ENCODE assay signal across 13 mouse cellular contexts in genomic region chr16:95848555-95849082, GRCm38 (mm10).
DNase-seq lines count a peak whose midpoint lies in the region; ATAC-seq and TF ChIP-seq lines count a peak whose summit lies in the region.
"Had no signal": no experiment of that assay in that cellular context is flagged by ENCODE, and none has a peak within 500 bp of the region (broad histone marks: within the 10 kb centered on the region; RNA-seq: fewer than 3 reads in every experiment).

No protein-coding gene starts in this region.

- WGBS in intestine, embryonic 14.5 days, result 20% methylated on average over 6 of the region's 6 CpGs
- 27% methylated on average over 6 of the region's 6 CpGs for WGBS in intestine, postnatal 0 days
- 36% methylated on average over 6 of the region's 6 CpGs for WGBS in embryonic facial prominence, embryonic 12.5 days
- WGBS in limb, embryonic 12.5 days, result 14% methylated on average over 6 of the region's 6 CpGs
- whole genome bisulfite sequencing in neural tube, embryonic 15.5 days, result 27% methylated on average over 6 of the region's 6 CpGs
- 55% methylated on average over 6 of the region's 6 CpGs for WGBS in forebrain, embryonic 11.5 days

- no peak for DNase-seq in intestine, embryonic 14.5 days (ENCODE audit: low spot score)
- no peak for DNase-seq in forebrain, embryonic 11.5 days (ENCODE audit: low spot score)
- no peak for DNase-seq in B cell, adult 2 months
- DNase-seq in right cerebral cortex, postnatal 25 days, result no peak
- DNase-seq: cerebellum, adult 18-20 months; layer of hippocampus, adult 9-11 months had no signal

- no peak for TF ChIP-seq CTCF in intestine, postnatal 0 days (IDR thresholded peaks at IDR 0.05; ENCODE audit: low read depth)

- H3K4me2 ChIP-seq in intestine, embryonic 14.5 days (ENCODE audit: low read length), result no peak overlapping the region
- H3K4me2 ChIP-seq in intestine, postnatal 0 days (replicated peaks; ENCODE audit: low read depth), result no peak overlapping the region
- H3K4me2 ChIP-seq in embryonic facial prominence, embryonic 12.5 days (replicated peaks), result no peak overlapping the region
- no peak overlapping the region for H3K4me2 ChIP-seq in limb, embryonic 12.5 days
- H3K4me2 ChIP-seq in neural tube, embryonic 15.5 days, result no peak overlapping the region
- H3K4me2 ChIP-seq in forebrain, embryonic 11.5 days (ENCODE audit: low read depth, low read length, severe bottlenecking), result no peak overlapping the region
- H3K4me2 ChIP-seq: hindbrain, embryonic 13.5 days; liver, embryonic 12.5 days; midbrain, embryonic 13.5 days had no signal

- H3K4me3 ChIP-seq in intestine, embryonic 14.5 days (ENCODE audit: low read depth, low read length), result no peak overlapping the region
- no peak overlapping the region for H3K4me3 ChIP-seq in intestine, postnatal 0 days (ENCODE audit: low read depth, low read length)
- H3K4me3 ChIP-seq in embryonic facial prominence, embryonic 12.5 days, result no peak overlapping the region
- no peak overlapping the region for H3K4me3 ChIP-seq in limb, embryonic 12.5 days (replicated peaks)
- H3K4me3 ChIP-seq in neural tube, embryonic 15.5 days (replicated peaks), result no peak overlapping the region
- no peak overlapping the region for H3K4me3 ChIP-seq in forebrain, embryonic 11.5 days (ENCODE audit: low read depth, low read length)
- H3K4me3 ChIP-seq: hindbrain, embryonic 13.5 days; liver, embryonic 12.5 days; midbrain, embryonic 13.5 days had no signal

- peaks cover 30% of the 10 kb centered on the region for H3K4me1 ChIP-seq in intestine, embryonic 14.5 days (replicated peaks; ENCODE audit: control insufficient read depth, insufficient read depth, low read length)
- peaks cover 15% of the 10 kb centered on the region for H3K4me1 ChIP-seq in intestine, postnatal 0 days (replicated peaks; ENCODE audit: control insufficient read depth, insufficient read depth, low read length)
- H3K4me1 ChIP-seq in embryonic facial prominence, embryonic 12.5 days, result peaks cover 33% of the 10 kb centered on the region
- H3K4me1 ChIP-seq in limb, embryonic 12.5 days (replicated peaks), result peaks cover 54% of the 10 kb centered on the region
- peaks cover 30% of the 10 kb centered on the region for H3K4me1 ChIP-seq in neural tube, embryonic 15.5 days
- H3K4me1 ChIP-seq in forebrain, embryonic 11.5 days (replicated peaks; ENCODE audit: control insufficient read depth, insufficient read depth, low read length), result peaks cover 5% of the 10 kb centered on the region; the same call in 1 of the 2 replicates
- H3K4me1 ChIP-seq: liver, embryonic 12.5 days; midbrain, embryonic 13.5 days had no signal

- no peaks in the 10 kb centered on the region for H3K9me3 ChIP-seq in intestine, embryonic 14.5 days (ENCODE audit: control insufficient read depth, low read length)
- no peaks in the 10 kb centered on the region for H3K9me3 ChIP-seq in intestine, postnatal 0 days (ENCODE audit: control insufficient read depth)
- no peaks in the 10 kb centered on the region for H3K9me3 ChIP-seq in embryonic facial prominence, embryonic 12.5 days
- H3K9me3 ChIP-seq in limb, embryonic 12.5 days, result peaks cover 4% of the 10 kb centered on the region; the same call in 1 of the 2 replicates
- H3K9me3 ChIP-seq in neural tube, embryonic 15.5 days (replicated peaks), result no peaks in the 10 kb centered on the region
- no peaks in the 10 kb centered on the region for H3K9me3 ChIP-seq in forebrain, embryonic 11.5 days (ENCODE audit: control insufficient read depth, low read length)
- H3K9me3 ChIP-seq: hindbrain, embryonic 13.5 days; liver, embryonic 12.5 days; midbrain, embryonic 13.5 days had no signal

- no peaks in the 10 kb centered on the region for H3K36me3 ChIP-seq in intestine, embryonic 14.5 days (ENCODE audit: control insufficient read depth, insufficient read depth, low read length)
- no peaks in the 10 kb centered on the region for H3K36me3 ChIP-seq in intestine, postnatal 0 days (ENCODE audit: control insufficient read depth, insufficient read depth)
- H3K36me3 ChIP-seq in embryonic facial prominence, embryonic 12.5 days, result no peaks in the 10 kb centered on the region
- no peaks in the 10 kb centered on the region for H3K36me3 ChIP-seq in limb, embryonic 12.5 days
- H3K36me3 ChIP-seq in neural tube, embryonic 15.5 days, result no peaks in the 10 kb centered on the region
- H3K36me3 ChIP-seq in forebrain, embryonic 11.5 days (ENCODE audit: control insufficient read depth, insufficient read depth, low read length), result no peaks in the 10 kb centered on the region
- H3K36me3 ChIP-seq: hindbrain, embryonic 13.5 days; liver, embryonic 12.5 days; midbrain, embryonic 13.5 days had no signal

- peak overlapping the region; percentile 51 for H3K27ac ChIP-seq in intestine, embryonic 14.5 days (ENCODE audit: low read depth)
- H3K27ac ChIP-seq in intestine, postnatal 0 days (ENCODE audit: low read depth, low read length), result no peak overlapping the region
- peak overlapping the region; percentile 74 for H3K27ac ChIP-seq in embryonic facial prominence, embryonic 12.5 days
- peak overlapping the region; percentile 96 for H3K27ac ChIP-seq in limb, embryonic 12.5 days
- H3K27ac ChIP-seq in neural tube, embryonic 15.5 days (replicated peaks), result peak overlapping the region; percentile 38
- H3K27ac ChIP-seq in forebrain, embryonic 11.5 days (ENCODE audit: low read depth, low read length), result no peak overlapping the region
- H3K27ac ChIP-seq: hindbrain, embryonic 13.5 days; liver, embryonic 12.5 days; midbrain, embryonic 13.5 days had no signal

- no peak overlapping the region for H3K9ac ChIP-seq in intestine, embryonic 14.5 days (ENCODE audit: low read length)
- no peak overlapping the region for H3K9ac ChIP-seq in intestine, postnatal 0 days (ENCODE audit: low read depth, low read length)
- no peak overlapping the region for H3K9ac ChIP-seq in embryonic facial prominence, embryonic 12.5 days
- no peak overlapping the region for H3K9ac ChIP-seq in limb, embryonic 12.5 days (replicated peaks)
- H3K9ac ChIP-seq in neural tube, embryonic 15.5 days (replicated peaks), result no peak overlapping the region
- H3K9ac ChIP-seq in forebrain, embryonic 11.5 days (ENCODE audit: low read length), result no peak overlapping the region
- H3K9ac ChIP-seq: hindbrain, embryonic 13.5 days; liver, embryonic 12.5 days; midbrain, embryonic 13.5 days had no signal

- H3K27me3 ChIP-seq in intestine, embryonic 14.5 days (replicated peaks; ENCODE audit: control insufficient read depth, insufficient read depth, low read length), result no peaks in the 10 kb centered on the region
- no peaks in the 10 kb centered on the region for H3K27me3 ChIP-seq in intestine, postnatal 0 days (replicated peaks; ENCODE audit: control insufficient read depth, insufficient read depth, low read length)
- H3K27me3 ChIP-seq in embryonic facial prominence, embryonic 12.5 days, result no peaks in the 10 kb centered on the region
- no peaks in the 10 kb centered on the region for H3K27me3 ChIP-seq in limb, embryonic 12.5 days
- no peaks in the 10 kb centered on the region for H3K27me3 ChIP-seq in neural tube, embryonic 15.5 days (replicated peaks)
- no peaks in the 10 kb centered on the region for H3K27me3 ChIP-seq in forebrain, embryonic 11.5 days (ENCODE audit: control insufficient read depth, insufficient read depth, low read length)
- H3K27me3 ChIP-seq: hindbrain, embryonic 13.5 days; liver, embryonic 12.5 days; midbrain, embryonic 13.5 days had no signal

- 0 out of 2 replicates have a peak, but pooled peaks have one; percentile 25 for ATAC-seq in intestine, embryonic 14.5 days (replicated peaks; ENCODE audit: low FRiP score, low TSS enrichment, low read depth)
- no peak for ATAC-seq in intestine, postnatal 0 days
- peak; percentile 18; the same call in 1 of the 2 replicates for ATAC-seq in embryonic facial prominence, embryonic 12.5 days (ENCODE audit: insufficient number of reproducible peaks, insufficient read depth, low FRiP score, low TSS enrichment)
- peak; percentile 87 for ATAC-seq in limb, embryonic 12.5 days (ENCODE audit: insufficient number of reproducible peaks, insufficient read depth, low FRiP score, low TSS enrichment, low read depth)
- no peak for ATAC-seq in neural tube, embryonic 15.5 days (ENCODE audit: low FRiP score)
- no peak for ATAC-seq in forebrain, embryonic 11.5 days (replicated peaks; ENCODE audit: low FRiP score)
- ATAC-seq: liver, embryonic 12.5 days; midbrain, embryonic 13.5 days had no signal

Comparison
In these comparisons a context has a peak if more than half of its experiments do, and no peak if none do; other contexts are left out.
1. ATAC-seq: peak in intestine, embryonic 14.5 days (single experiment), embryonic facial prominence, embryonic 12.5 days (single experiment) and limb, embryonic 12.5 days (single experiment); none in intestine, postnatal 0 days (single experiment), neural tube, embryonic 15.5 days (single experiment) and forebrain, embryonic 11.5 days (single experiment).
2. H3K27ac ChIP-seq: peak in intestine, embryonic 14.5 days (single experiment), embryonic facial prominence, embryonic 12.5 days (single experiment), limb, embryonic 12.5 days (single experiment) and neural tube, embryonic 15.5 days (single experiment); none in intestine, postnatal 0 days (single experiment) and forebrain, embryonic 11.5 days (single experiment).